Mouse (Mus musculus): Measurements from ENCODE around the gene Cdc42se2. TPM values are rescaled to one million over a fixed set of nuclear protein-coding genes. Genes with fewer than 3 reads are reported as not detected.

Gene Cdc42se2
- total RNA-seq, 1 experiment, result 53.8 TPM

DNA sequence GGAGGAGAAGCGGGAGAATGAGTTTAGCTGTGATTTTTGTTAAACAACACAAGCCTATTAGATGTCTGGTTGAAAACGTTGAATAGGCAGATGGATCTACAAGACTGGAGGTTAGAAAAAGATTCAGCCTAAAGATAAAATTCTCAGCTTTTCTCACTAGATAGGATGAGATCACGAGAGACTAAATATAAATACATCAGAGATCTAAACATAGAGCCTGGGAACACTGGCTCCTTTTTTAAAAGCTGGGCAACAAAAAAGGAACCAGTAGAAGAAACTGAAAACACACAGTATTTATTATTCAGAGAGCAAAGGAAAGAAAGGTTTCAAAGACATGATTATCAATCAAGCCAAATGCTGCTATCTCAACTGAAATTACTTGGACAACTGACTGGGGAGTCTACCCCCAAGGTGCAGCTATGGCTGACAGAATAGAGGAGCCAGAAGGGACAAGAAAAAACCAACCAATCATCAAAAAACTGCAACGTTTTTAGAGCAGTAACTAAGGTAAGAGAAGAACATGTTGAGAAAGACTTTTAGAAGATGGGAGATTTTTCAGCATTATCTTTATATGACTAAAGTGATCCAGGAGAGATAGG is 10.6 kb downstream of the Cdc42se2 start:
- Histone ChIP-seq H3K9me3 (ENCODE audit: control insufficient read depth, insufficient read depth, low read depth, low read length) (no peaks in the 10 kb centered on the region), H3K4me1 (ENCODE audit: control insufficient read depth in 2 of 2, insufficient read depth in 2 of 2, low read length in 2 of 2, poor library complexity in 1 of 2) (peaks cover 0 to 5% of the 10 kb centered on the region in 2 experiments; a peak in 2 of 4 replicates), H3K9ac (ENCODE audit: insufficient read depth, low read depth, low read length, poor library complexity, severe bottlenecking) (no peak overlapping the region), H3K4me3 (ENCODE audit: insufficient read depth in 1 of 2, low read depth in 1 of 2, low read length in 2 of 2, poor library complexity in 1 of 2, severe bottlenecking in 1 of 2) (no peak overlapping the region), H3K36me3 (ENCODE audit: control insufficient read depth, insufficient read depth, low read length, poor library complexity, severe bottlenecking) (no peaks in the 10 kb centered on the region), H3K27ac (ENCODE audit: insufficient read depth, low read depth, low read length, poor library complexity, severe bottlenecking) (no peak overlapping the region)
- in situ Hi-C loops (cut with MboI; ENCODE audit: low sequenced_read_pairs in 2 of 2, unreplicated experiment in 2 of 2), result no loop called here
- DNase-seq (ENCODE audit: low read depth, low spot score), result no peak
- no peak for TF ChIP-seq HCFC1 (IDR thresholded peaks at IDR 0.05; ENCODE audit: borderline replicate concordance, insufficient read depth, low read length)
- TF ChIP-seq MAFK (IDR thresholded peaks at IDR 0.05; ENCODE audit: insufficient read depth, low read depth, low read length), result no peak
- TF ChIP-seq ZNF384 (IDR thresholded peaks at IDR 0.05; ENCODE audit: low read depth, low read length), result no peak
- no peak for TF ChIP-seq ZC3H11A (IDR thresholded peaks at IDR 0.05; ENCODE audit: borderline replicate concordance, low read depth, low read length)
- TF ChIP-seq CHD2 (IDR thresholded peaks at IDR 0.05; ENCODE audit: low read depth, low read length), result no peak

DNA sequence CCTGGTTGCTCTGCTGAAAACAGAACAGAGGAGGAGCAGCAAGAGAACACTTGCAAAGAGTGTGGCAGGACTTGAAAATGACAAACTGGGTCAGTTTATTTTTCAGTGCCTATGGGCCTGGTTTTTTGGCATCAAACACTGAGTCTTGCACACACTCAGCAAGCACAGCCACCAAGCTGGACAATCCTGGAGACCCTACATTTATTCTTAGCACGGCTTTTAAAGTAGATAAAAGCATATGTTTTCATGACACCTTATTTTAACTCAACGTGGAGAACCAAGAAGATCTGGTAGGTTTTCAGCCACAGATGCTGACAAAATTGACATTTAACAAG is 11.1 kb downstream of the Cdc42se2 start:
- Histone ChIP-seq H3K4me1 (ENCODE audit: control insufficient read depth in 2 of 2, insufficient read depth in 2 of 2, low read length in 2 of 2, poor library complexity in 1 of 2) (peaks cover 0 to 5% of the 10 kb centered on the region in 2 experiments; a peak in 2 of 4 replicates), H3K4me3 (ENCODE audit: insufficient read depth in 1 of 2, low read depth in 1 of 2, low read length in 2 of 2, poor library complexity in 1 of 2, severe bottlenecking in 1 of 2) (no peak overlapping the region), H3K9me3 (ENCODE audit: control insufficient read depth, insufficient read depth, low read depth, low read length) (no peaks in the 10 kb centered on the region), H3K9ac (ENCODE audit: insufficient read depth, low read depth, low read length, poor library complexity, severe bottlenecking) (no peak overlapping the region), H3K27ac (ENCODE audit: insufficient read depth, low read depth, low read length, poor library complexity, severe bottlenecking) (no peak overlapping the region), H3K36me3 (ENCODE audit: control insufficient read depth, insufficient read depth, low read length, poor library complexity, severe bottlenecking) (no peaks in the 10 kb centered on the region)
- in situ Hi-C loops (cut with MboI; ENCODE audit: low sequenced_read_pairs in 2 of 2, unreplicated experiment in 2 of 2), result no loop called here
- no peak for DNase-seq (ENCODE audit: low read depth, low spot score)
- TF ChIP-seq ZC3H11A (IDR thresholded peaks at IDR 0.05; ENCODE audit: borderline replicate concordance, low read depth, low read length) (no peak), MAFK (IDR thresholded peaks at IDR 0.05; ENCODE audit: insufficient read depth, low read depth, low read length) (no peak), HCFC1 (IDR thresholded peaks at IDR 0.05; ENCODE audit: borderline replicate concordance, insufficient read depth, low read length) (no peak), ZNF384 (IDR thresholded peaks at IDR 0.05; ENCODE audit: low read depth, low read length) (no peak), CHD2 (IDR thresholded peaks at IDR 0.05; ENCODE audit: low read depth, low read length) (no peak)

DNA sequence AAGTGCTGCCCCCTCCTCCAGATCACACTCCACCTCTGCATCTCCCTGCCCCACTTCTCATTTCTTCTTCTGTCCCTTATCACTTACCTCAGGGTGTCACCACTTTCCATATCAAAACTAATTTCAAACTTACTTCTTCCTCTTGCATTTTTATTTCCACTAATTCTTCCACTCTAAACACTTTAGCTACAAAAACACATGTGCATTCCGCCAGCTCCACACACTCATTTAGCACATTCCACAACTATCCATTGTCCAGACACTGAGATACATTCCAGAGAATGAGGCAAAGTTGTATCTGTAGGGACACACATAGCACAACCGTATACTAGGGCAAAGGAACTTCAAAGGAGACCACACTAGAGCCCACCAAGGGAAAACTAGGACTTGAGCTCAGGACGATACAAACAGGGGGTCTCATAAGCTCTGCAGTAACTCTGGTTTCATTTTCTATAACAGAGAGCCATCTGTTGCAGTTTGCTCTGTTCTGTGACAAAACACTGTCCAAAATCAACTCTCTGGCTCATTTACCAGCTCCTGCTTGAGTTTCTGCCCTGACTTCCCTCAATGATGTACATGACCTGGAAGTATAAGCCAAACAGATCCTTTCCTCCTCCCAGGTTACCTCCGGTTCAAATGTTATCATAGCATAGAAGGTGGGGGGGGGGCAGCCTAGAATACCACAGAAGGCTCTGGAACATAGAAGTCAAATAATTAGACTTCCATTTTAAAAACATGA is 11.7 kb downstream of the Cdc42se2 start:
- Histone ChIP-seq H3K9me3 (ENCODE audit: control insufficient read depth, insufficient read depth, low read depth, low read length) (no peaks in the 10 kb centered on the region), H3K4me3 (ENCODE audit: insufficient read depth in 1 of 2, low read depth in 1 of 2, low read length in 2 of 2, poor library complexity in 1 of 2, severe bottlenecking in 1 of 2) (no peak overlapping the region), H3K36me3 (ENCODE audit: control insufficient read depth, insufficient read depth, low read length, poor library complexity, severe bottlenecking) (no peaks in the 10 kb centered on the region), H3K27ac (ENCODE audit: insufficient read depth, low read depth, low read length, poor library complexity, severe bottlenecking) (no peak overlapping the region), H3K9ac (ENCODE audit: insufficient read depth, low read depth, low read length, poor library complexity, severe bottlenecking) (no peak overlapping the region), H3K4me1 (ENCODE audit: control insufficient read depth in 2 of 2, insufficient read depth in 2 of 2, low read length in 2 of 2, poor library complexity in 1 of 2) (peaks cover 0 to 5% of the 10 kb centered on the region in 2 experiments; a peak in 2 of 4 replicates)
- in situ Hi-C loops (cut with MboI; ENCODE audit: low sequenced_read_pairs in 2 of 2, unreplicated experiment in 2 of 2), result no loop called here
- no peak for DNase-seq (ENCODE audit: low read depth, low spot score)
- TF ChIP-seq MAFK (IDR thresholded peaks at IDR 0.05; ENCODE audit: insufficient read depth, low read depth, low read length) (no peak), ZC3H11A (IDR thresholded peaks at IDR 0.05; ENCODE audit: borderline replicate concordance, low read depth, low read length) (no peak), CHD2 (IDR thresholded peaks at IDR 0.05; ENCODE audit: low read depth, low read length) (no peak), ZNF384 (IDR thresholded peaks at IDR 0.05; ENCODE audit: low read depth, low read length) (no peak), HCFC1 (IDR thresholded peaks at IDR 0.05; ENCODE audit: borderline replicate concordance, insufficient read depth, low read length) (no peak)

DNA sequence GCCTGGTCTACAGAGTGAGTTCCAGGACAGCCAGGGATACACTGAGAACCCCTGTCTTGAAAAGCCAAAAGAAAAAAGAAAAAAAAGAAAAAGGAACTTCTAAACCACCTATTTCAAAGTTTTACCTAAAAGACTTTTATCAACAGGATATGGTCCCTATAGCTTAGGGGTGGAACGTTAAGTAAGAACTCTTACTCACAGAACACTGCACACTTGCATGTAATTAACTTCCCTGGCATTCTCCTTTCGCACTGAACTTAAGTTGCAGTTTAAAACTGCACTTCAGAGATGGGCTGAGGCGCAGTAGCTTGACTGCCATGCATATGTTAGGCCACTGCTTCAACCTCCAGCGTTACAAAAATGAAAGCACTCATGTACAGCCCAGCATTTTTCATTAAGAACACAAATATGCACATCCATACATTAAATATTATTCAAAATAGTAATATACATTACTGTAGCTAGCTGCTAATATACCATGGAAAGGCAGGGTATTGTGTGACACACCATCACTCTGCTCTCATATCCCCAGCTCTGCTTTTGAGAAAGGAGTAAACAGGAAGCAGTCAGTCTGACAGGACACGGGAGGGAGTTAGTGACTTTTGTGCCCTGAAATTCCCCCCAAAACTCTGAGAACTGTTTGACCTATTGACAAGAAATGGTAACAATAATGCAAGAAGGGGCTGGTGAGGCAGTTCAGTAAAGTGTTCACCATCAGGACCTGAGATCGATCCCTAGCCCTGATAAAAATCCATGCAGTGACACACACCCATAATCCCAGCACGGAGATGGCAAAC is 13.0 kb downstream of the Cdc42se2 start:
- Histone ChIP-seq H3K36me3 (ENCODE audit: control insufficient read depth, insufficient read depth, low read length, poor library complexity, severe bottlenecking) (no peaks in the 10 kb centered on the region), H3K9me3 (ENCODE audit: control insufficient read depth, insufficient read depth, low read depth, low read length) (no peaks in the 10 kb centered on the region), H3K4me3 (ENCODE audit: insufficient read depth in 1 of 2, low read depth in 1 of 2, low read length in 2 of 2, poor library complexity in 1 of 2, severe bottlenecking in 1 of 2) (no peak overlapping the region), H3K4me1 (ENCODE audit: control insufficient read depth in 2 of 2, insufficient read depth in 2 of 2, low read length in 2 of 2, poor library complexity in 1 of 2) (peaks cover 0 to 8% of the 10 kb centered on the region in 2 experiments; a peak in 2 of 4 replicates), H3K27ac (ENCODE audit: insufficient read depth, low read depth, low read length, poor library complexity, severe bottlenecking) (no peak overlapping the region), H3K9ac (ENCODE audit: insufficient read depth, low read depth, low read length, poor library complexity, severe bottlenecking) (no peak overlapping the region)
- in situ Hi-C loops (cut with MboI; ENCODE audit: low sequenced_read_pairs in 2 of 2, unreplicated experiment in 2 of 2), result no loop called here
- DNase-seq (ENCODE audit: low read depth, low spot score), result no peak
- no peak for TF ChIP-seq ZC3H11A (IDR thresholded peaks at IDR 0.05; ENCODE audit: borderline replicate concordance, low read depth, low read length)
- TF ChIP-seq MAFK (IDR thresholded peaks at IDR 0.05; ENCODE audit: insufficient read depth, low read depth, low read length), result no peak
- no peak for TF ChIP-seq CHD2 (IDR thresholded peaks at IDR 0.05; ENCODE audit: low read depth, low read length)
- no peak for TF ChIP-seq HCFC1 (IDR thresholded peaks at IDR 0.05; ENCODE audit: borderline replicate concordance, insufficient read depth, low read length)
- TF ChIP-seq ZNF384 (IDR thresholded peaks at IDR 0.05; ENCODE audit: low read depth, low read length), result no peak

Data from ES-E14 (cell line).